Mouse (Mus musculus): ENCODE measurements at regions not wholly inside any gene's neighbourhood (a gene's known extent, or its start where the extent isn't known, plus 50 kb on each side); places are given as distances from the start of the nearest gene placed in this dataset.

DNA sequence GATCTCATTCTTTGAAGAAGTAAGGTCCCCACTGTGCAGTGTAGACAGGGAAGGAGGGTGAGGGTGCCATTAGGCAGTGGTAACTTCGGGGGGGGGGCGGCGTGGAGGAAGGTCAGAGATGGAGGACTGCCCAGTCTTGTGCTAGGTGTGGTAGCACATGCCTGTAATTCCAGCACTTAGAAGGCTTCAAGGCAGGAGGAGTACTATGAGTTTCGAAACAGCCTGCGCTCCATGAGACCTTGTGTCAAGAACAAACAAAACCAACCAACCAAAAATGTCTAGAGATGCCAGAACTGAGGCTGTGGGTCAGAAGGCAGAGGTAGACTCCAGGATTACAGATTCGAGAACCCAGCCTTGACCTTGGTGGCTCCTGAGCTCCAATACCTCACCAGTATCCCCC, 130.8 kb downstream of the Pja1 start:
- DNase-seq: no peak

DNA sequence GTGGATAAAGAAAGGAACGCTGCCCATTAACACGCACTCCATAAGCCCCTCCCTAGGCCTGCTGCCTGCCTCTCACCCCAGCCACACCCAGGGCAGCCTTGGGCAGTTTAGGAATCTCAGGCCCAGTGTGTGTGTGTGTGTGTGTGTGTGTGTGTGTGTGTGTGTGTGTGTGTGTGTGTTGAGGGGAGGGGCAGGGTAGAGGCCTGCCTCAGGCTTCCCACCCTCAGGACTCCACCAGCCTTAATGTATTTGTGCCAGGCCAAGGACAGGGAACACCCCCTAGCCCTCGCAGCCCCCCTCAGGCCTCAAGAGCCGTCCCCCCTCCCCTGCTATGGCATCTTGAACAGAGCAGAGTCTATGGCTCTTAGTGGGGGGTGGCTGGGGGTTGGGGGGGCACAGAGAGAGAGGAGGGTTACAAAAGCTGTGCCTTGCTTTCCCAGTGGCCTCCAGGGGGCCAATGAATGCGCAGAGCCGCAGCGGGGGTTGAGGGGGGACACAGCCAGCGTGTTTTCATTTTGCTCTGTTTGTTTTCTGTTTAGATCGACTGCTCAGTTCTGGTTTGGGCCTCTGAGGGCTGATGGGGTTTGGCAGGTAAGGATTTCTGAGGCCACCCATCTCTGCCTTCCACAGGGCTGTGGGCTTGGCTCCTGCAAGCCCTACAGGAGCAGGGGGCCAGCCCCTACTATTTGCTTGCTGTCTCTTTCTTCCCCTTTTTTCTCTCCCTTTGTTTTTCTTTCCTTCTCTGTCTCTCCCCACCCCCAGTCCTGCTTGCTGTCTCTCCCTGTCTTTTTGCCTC, 131.8 kb downstream of the Pja1 start:
- DNase-seq: no peak

DNA sequence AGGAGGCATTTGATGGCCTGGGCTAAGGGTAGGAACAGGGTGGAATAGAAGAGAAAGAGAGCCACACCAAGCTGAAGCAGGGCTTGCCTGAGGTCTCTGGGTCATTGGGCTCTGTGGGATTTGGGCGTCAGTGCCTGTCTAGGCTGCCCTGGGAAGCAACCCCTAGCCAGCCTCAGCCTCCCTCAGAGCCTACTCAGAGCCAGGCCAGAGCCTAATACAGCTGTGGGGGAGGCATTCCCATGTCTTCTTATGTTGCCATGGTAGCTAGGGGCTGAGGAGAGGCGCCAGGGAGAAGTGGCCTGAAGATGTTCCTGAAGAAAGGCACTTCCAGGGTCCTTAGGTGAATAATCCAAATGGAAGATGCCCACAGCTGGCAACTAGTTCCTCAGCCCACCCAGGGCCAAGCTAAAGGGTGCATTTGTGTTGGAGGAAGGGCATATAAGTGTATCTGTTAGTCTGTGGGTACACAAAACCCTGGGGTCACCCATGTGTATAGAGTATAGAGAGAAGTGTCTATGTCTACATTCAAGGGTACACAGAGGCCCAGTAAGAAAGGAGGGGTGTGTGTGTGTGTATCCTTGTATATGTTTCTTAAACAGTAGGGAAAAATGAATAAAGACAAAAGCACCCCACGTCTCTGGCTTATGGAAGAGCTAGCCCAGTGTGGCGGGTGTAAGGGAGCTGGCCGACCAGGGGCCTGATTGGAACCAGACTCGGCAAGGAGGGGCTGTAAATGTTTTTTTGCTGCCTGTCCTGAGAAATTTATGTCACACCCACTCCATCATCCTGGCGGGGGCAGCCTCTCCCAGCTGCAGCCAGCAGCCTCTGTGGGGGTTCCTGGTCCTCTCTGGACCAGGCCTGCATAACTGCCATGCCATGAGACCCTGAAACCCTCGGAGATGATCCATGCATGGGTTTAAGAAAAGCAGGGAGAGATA, 134.2 kb downstream of the Pja1 start:
- DNase-seq: no peak

DNA sequence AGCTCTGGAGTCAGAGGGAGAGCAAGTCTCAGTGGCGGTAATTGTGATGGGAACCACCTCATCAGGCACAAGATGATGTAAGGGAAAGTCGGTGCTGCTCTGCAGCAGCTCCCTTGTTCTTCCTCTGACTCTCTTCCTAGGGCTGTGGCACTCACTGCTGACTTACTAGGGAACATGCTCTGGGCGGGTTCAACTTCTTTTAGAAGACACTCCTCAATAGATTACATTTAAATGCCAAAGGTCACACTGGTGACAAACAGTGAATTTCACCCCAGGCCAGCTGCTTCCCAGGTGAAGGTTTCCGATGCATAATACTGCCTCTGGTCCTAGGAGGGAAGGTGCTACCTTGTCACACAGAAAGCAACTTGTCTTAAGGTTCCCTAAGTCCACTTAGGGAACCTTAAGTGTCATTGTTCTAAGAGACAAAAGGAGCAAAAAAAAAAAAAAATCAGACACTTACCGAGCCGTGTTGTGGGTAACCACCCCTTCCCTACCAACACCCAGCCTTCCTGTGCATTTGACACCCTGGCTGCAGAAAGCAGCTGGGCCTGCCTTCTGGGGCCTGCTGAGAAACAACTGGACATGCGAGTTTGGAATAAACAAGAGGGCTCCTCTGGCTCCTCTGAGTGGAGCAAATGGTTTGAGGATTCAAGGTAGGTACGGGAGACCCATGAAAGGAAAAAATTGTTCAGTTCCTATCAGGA, 135.0 kb downstream of the Pja1 start:
- DNase-seq: no peak

DNA sequence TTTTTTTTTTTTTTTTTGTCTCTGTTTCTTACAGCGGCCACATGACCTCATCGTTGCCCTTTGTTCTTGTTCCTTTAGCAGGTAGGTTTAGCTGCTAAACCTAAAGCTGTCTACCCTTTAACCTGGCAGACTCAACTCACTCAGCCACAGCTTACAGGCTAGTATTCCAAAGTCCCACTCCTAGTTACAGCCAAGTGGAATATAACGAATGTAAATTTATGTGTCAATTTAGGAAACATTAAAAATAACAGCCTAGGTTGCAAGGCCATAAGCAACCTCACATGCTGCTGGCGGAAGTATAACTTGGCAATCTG, 138.7 kb downstream of the Pja1 start:
- DNase-seq: no peak

DNA sequence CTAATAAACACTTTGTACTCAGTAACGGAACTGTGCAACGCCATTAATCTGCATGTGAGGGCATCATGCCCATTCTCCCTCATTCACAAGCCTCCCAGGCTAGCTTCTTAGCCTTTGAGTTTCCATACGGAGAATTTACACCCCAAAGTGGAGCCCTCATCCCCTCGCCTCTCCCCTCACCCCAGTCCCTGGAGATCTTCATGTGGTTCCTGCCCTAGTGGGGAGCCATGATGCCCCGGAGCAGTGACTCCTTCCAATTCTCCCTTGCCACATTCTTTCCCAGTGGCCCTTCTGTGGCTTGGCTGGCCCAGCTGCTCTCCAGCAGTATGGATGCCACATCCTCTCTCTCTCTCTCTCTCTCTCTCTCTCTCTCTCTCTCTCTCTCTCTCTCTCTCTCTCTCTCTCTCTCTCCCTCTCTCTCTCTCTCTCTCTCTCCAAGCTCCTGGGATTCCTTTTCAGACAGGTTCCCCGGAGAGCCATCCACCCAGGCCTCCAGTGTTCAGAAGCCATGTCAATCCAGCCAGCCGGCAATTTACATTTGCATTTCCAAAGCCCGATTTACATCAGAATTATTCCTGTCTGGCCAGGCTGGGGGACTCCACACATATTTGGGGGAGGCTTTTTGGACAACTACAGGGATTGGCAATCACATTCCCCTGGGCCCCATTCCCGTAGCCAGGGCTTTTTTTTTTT, 139.2 kb downstream of the Pja1 start:
- DNase-seq: no peak

DNA sequence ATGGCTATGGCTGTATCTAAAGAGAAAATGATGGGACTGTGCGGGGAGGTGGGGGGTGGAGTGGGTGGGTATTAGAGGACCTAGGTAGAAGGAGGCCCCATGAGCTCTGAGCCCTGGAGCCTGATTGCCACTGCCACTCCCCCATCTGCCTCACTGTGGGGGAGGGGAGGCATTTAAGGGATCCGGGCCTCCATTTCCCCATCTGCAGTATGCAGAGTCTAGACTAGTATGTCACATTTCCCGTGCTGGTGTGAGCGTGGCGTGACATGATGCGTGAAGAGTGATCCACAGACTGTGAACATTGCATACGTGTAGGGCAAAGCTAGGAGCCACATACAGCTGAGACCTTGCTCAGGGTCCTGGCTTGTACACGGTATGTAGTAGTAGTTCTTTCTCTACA, 140.7 kb downstream of the Pja1 start:
- no peak for DNase-seq

DNA sequence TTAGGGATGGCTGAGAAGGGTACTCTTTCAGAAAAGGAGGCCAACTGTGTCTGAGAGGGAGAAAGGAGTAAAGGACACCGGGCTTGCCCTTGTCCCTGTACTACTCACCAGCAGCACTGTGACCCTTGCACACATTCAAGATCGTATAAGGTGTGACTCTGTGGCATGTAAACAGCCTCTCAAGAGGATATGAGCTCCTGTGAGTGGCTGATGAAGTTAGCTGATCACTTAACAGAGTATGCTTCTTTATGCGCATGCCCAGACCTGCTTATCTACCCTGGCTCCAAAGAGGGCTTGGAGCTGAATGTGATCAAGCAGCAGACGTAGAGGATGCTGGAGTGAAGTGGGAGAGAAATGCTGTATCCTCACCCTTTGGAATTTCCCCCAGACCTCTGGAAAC, 142.5 kb downstream of the Pja1 start:
- DNase-seq: no peak

DNA sequence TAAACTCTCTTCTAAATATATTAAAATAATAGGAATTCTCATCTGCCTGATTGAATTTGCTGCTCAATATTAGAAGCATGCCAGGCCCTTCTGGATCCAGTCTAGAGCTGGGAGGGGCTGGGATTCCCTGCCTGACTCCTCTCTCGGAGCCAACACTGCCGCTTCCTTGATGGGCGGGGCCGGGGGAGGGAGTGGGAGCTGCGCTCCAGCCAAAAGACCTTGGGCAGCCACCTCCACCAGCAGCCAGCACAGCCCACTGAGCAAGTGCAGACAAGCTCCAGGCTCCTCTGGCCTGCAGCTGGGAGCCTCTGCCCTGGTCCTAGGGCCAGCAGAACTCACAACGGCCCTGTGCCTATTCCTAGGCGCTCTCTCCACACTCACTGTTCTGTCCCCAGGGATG, 144.9 kb downstream of the Pja1 start:
- peak; percentile 52 for DNase-seq

DNA sequence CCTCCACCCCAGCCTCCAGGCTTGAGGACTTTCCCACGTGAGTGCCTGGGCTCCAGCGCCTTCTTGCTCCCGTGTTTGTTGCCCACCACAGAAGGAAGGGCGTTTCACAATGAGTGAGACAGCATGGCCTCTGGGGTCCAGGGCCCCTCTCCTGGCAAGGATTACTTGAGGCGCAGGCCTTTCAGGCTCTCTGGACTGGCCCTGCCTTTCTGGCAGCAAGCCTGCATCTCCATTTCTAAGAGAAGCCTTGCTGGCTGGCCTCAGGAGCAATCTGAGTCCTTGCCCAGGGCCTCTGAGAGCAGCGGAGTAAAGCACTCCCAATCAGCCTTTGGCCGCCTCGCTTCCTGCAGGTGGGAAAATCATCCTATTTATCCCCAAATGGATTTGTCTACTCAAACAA, 145.6 kb downstream of the Pja1 start:
- DNase-seq: peak; percentile 54

DNA sequence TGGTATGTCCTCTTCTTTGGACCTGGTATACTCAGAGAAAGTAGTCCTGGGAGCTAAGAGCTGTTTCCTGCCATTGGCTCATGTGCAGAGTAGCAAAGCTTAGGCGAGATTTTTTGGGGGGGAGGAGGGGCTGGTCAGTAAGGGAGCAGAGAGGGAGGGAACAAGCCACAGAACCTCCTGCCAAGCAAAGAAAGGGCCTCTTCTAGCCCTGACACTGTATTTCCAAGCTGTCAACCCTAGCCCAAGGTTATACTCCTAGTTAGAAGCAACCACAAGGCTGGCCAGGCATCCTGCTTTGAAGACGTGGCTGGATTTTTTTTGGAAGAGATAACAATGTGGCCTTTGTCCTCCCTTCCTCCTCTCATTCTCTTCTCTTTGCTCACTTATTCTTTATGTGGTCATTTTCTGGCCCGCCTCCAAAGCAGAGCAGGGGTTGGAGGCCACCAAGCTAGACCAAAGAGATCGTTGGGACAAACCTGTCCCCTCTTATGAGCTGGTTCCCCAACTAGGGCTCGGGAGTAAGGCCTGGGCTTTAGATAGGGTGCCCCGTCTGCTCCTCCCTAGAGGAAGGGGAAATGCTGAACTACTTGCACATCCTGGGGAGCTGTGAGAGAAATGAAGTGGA, 146.4 kb downstream of the Pja1 start:
- peak; percentile 44 for DNase-seq

DNA sequence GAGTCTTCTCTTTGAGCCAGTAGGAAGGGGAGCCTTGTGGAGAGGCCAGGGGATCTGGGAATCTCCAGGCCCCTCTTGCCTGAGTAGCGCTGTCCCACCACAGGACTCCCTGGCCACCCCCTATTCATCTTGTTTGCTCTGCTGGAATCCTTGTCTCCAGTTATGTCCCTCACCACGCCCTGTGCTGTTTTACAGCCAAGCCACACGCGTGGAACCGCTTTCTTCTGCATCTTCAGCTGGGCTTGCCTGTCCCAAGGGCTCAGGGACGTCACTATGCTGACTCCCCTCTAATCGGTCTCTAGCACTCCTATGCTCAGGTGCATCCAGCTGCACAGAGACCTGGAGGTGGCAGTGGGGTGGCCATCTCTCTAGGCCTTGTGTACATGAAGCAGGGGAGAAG, 151.3 kb downstream of the Pja1 start:
- DNase-seq: no peak

DNA sequence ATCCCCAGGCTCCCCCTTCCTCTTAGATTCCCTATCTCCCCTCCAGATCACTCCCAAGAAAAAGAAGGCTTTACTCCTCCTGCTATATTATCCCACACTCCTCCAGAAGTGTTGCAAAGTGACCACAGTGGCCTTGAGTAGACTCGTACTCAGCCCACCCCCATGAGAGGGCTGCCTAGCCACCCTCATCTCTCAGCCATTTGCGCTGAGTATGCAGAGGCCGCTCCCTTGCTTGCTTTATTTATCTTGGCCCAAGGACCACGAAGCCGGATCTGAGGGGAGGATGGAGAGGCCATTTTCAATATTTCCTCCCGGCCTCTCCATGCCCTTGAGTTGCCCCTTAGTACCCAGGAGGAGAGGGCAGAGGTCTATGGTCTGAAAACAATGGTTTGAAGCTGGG, 151.9 kb downstream of the Pja1 start:
- DNase-seq: no peak

DNA sequence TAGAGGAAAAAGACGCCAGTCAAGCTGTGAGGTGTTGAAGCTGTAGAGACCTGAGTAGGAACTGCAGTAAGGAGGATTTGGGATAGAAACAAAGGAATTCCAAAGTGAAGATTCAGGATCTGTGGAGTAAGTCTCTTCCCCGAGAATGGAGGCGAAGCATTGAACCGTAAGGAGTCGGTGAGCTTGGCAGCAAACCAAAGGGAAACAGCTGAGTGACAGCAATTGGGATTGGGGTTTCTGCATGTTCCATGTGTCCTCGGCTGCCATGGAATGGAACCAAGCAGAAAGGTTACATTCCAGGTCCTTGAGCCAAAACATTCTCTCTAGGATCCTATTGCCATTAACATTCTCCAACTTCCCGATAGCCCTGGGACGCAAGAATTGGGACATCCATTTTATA, 152.9 kb downstream of the Pja1 start:
- DNase-seq: no peak

DNA sequence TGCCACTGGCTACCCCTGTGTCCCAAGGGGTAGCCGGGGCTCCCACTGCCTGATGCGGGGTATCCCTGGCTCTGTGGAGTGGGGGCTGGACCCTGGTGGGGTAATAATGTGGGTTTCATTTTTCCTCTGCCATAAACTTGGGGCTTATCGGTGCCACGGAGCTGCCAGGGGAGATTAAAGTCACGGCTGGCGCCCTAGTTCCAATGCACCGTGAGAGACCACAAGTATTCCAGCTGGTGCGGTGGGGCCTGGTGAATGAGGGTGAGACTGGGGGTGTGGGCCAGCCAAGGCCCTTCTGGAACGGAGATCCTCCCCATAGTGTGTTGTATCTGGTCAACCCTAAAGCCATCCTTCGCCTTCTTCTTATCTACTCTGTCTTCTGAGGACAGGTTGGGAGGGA, 153.3 kb downstream of the Pja1 start:
- no peak for DNase-seq

DNA sequence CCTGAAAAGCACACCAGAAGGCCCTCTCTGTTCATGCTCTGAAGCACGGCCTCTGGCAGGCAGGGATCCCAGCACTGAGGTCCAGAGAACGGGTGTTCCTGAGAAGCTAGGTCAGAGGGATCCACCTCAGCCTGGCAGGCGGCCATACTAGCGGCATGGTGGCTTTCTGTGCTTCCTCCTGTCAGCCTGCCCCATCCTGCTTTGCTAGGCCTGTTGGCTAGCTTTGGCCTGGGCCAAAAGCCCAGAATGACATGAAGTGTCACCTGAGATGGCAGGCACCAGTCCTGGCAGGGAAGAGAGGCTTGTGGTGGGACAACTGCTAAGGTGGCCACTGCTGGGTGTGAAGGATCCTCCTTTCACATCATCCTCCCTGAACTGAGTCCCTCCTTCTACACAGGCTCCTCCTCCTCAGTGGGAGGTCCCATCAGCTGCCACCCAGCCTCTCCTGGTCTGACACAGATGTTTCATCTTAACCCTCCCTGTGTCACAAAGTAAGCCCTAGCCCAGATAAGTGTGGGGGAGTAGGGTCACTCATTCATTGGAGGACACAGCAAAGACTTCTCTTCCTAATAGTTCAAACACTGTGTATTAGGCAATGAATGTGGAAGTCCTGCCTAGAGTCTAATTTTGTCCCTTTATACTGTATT, 154.5 kb downstream of the Pja1 start:
- peak; percentile 34 for DNase-seq

DNA sequence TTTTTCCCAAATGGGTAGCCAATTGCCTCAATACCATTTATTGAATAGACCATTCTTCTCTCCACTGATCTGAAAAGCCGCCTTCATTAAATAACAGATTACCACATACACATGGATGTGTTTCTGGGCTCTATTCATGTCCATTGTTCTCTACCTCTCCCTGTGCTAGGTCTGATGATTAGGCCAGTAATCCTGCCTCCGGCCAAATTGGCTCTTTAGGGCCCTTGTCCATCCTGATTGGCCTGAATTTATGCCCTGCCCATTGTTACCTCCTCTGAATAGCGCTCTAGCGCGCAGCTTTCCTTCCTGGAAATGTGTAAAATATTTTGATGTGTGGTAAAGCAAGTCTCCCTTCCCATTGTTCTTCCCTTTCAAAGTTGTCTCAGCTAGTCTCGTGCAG, 163.2 kb downstream of the Efnb1 start:
- no peak for DNase-seq

DNA sequence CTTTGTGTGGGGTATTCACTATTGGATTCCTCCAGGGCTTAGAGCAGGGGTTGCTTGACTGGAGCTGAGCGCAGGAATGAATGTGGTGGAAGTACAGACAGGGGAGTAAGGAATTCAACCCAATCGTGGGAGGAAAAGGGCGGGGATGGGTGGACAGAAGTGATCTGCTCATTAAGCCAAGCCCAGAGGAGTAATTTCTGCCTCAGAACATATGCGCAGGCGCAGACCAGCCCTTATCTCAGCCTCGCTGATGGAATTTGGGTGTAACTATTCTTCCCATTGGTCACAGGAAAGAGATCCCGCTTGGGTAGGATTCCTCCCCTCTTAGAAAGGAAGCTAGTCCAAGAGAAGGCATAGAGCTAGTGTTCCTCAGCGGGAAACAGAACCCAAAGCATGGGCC, 158.8 kb downstream of the Efnb1 start:
- DNase-seq: peak; percentile 66

DNA sequence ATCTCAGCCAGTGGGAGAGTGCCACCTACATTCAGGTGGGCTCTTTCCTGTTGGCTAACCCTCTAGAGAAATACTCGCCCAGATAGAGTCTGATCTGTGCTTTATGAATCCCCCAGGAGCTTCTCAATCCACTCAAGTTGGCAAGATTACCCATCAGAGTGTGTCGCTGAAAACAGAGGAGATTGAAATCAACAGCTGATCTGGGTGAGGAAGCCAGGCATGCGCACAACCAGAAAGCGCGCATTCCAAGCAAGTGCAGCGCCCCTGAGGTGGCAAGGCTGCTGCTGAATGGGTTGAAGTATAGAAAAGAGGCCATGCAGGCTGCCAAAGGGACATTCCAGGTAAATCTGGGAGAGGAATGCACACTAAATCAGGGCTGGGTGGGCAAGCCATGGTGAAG, 158.0 kb downstream of the Efnb1 start:
- DNase-seq: no peak

DNA sequence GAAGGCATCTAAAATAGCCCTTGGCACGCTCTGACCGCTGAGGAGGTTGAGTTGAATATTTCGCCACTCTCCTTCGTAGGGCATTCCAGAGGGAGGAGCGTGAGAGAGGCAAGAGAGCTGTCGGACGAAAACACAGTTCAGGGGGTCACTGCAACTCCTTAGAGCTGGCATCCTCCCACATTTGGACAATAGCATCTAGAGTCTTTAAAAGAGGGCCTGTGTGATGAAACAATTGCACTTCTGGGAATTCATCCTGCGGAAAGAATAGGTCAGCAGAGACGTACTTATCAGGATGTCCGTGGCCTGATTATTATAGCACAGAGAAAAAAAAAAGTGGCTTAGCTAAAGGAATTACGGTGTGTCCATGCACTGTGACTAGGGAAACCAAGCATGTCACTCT, 156.8 kb downstream of the Efnb1 start:
- peak; percentile 30 for DNase-seq

DNA sequence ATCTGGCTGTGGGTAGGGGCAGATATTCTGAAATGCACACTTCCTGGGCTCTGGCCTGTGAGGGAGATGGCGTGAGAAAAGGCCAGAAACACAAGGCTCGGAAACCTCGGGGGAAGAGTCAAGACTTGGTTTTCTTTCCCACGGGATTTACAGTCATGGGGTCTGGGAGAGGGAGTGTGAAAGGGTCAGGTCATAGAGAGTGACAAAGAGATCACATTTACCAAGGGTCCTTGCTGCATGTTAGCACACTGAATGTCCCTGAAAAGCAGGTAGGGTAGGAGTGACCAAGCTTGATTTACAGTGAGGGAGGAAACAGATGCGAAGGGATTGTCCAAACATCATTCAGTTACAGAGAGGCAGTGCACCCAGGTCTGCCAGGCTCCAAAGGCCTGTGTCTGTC, 156.0 kb downstream of the Efnb1 start:
- no peak for DNase-seq

All from heart, postnatal 4 days (tissue).